Mouse (Mus musculus): ENCODE measurements at regions not wholly inside any gene's neighbourhood (a gene's known extent, or its start where the extent isn't known, plus 50 kb on each side); places are given as distances from the start of the nearest gene placed in this dataset.

GRCm38 (mm10) chr5:29036636-29037035 lies 159.2 kb upstream of the Rnf32 start:
- TF ChIP-seq CTCF (IDR thresholded peaks at IDR 0.05) (peak; percentile 51), EP300 (IDR thresholded peaks at IDR 0.05; ENCODE audit: insufficient read depth, low read depth, low read length) (no peak), POLR2A (IDR thresholded peaks at IDR 0.05; ENCODE audit: insufficient read depth, low read depth, low read length) (no peak)

Measured in heart, adult 2 months (tissue).